Mouse (Mus musculus): Measurements from ENCODE around the gene Sh2d6.

DNA sequence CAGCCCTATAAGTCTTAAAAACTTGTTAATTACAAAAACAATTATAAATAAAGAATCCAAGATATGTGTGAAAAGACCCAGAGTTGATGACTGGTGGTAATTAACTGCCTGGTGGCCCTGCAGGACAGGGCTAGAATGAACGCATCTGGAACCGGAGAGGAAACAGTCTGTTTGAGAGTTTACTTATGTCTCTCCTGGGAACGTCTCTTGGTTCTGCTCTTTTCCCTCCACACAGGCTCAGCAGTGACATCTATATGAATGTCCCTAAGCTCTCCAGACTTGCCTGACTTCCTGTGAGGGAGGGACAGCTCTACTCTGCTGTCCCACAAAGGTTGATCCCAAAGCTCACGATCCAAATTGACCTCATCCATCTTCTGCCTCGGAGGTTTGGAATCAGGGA lies 22.6 kb downstream of the Sh2d6 start:
- TF ChIP-seq EP300 (IDR thresholded peaks at IDR 0.05; ENCODE audit: insufficient read depth, low read depth, low read length) (no peak), CTCF (IDR thresholded peaks at IDR 0.05; ENCODE audit: low read depth, low read length) (no peak), POLR2A (IDR thresholded peaks at IDR 0.05; ENCODE audit: insufficient read depth, low read length) (no peak)
